Mouse (Mus musculus) brain, embryonic 14.5 days (tissue): ENCODE results near the gene Samhd1.

Experiments
- CTCF ChIP-seq: fragments of 200-500 bp; IDR thresholded peaks from 2 replicates; pipeline ENCODE4 v1.5.1; 2012; ENCODE audit warnings: inconsistent platforms, mild to moderate bottlenecking, moderate library complexity, borderline replicate concordance; ENCODE audit not compliant: insufficient read depth, insufficient read length; ENCODE audit errors: extremely low read depth
- POLR2A ChIP-seq: fragments of 200-500 bp; IDR thresholded peaks from 2 replicates; pipeline ENCODE4 v1.6.1; 2012; ENCODE audit warnings: mild to moderate bottlenecking, inconsistent platforms, borderline replicate concordance; ENCODE audit not compliant: poor library complexity, insufficient read depth, insufficient read length, severe bottlenecking; ENCODE audit errors: extremely low read depth

DNA sequence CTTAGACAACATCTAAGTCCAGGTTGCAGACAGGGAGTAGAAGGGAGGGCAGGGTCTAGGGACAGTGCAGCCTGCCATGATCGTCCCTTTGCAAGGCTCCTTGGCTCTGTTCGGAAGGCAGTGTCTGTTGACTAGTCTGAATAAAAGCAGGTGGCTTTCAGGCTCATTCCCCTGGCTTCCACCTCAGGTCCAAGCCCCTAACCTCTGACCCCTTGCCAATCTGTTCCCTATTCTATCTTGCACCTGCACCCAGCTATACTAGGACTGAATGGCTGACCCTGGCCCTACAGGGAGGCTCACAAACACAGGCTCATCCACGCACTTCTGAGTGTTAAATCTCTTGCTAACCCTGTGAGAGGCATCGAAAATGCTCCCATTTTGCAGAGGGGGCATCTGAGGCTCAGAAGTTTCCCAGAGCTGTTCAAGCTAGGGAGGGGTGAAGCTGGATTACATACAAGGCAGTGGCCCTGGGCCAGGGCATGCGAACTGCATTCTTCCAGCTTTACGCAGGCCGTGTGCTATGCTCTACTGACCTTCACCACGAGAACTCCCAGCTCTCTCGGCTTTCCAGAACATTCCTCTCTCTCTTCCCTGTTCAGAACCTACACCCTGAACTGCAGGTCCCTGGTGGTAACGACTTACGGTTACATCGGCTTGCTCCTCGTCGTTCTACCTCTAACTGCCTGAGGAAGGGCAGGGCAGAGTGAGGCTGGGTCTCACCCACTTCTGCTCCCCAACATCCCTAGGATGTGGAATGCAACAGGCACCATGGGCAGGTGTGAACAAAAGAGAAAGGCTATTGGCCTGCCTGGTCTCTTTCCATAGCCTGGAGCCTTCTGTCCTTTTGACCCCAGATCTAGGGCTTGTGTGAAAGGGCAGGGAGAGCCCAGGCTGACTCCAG is 69.8 kb downstream of the Samhd1 start:
- TF ChIP-seq CTCF (no peak), POLR2A (no peak)
